Mouse (Mus musculus) megakaryocyte progenitor cell, adult 5-6 weeks (primary cell): ENCODE measurements around the gene Mllt1. TPM values are rescaled to one million over a fixed set of nuclear protein-coding genes. Genes with fewer than 3 reads are reported as not detected.
"Not testable (repeated sequence)": the region's sequence is repeated elsewhere in the genome, so short reads cannot be mapped to it uniquely, and the experiment has no call there.

ENCODE experiments used
- ATAC-seq: replicated peaks from 2 replicates; pipeline ENCODE4 v1.8.0; 2016; ENCODE audit warnings: mild to moderate bottlenecking, moderate TSS enrichment, inconsistent platforms; ENCODE audit not compliant: poor library complexity
- total RNA-seq, 2 experiments: library from RNA; stranded (forward) in 1 of 2; stranded (reverse) in 1 of 2; fragments of 157-497, 149-512 nt in 1 of 2; fragments of 200-1000 nt in 1 of 2; gene quantifications; 2 replicates each; pipeline versions ENCODE4 v1.2.3 to v1.2.4; 2015 to 2017

The Mllt1 gene
- total RNA-seq, 2 experiments from 2014 or later = 15.5 to 18.2 TPM

DNA sequence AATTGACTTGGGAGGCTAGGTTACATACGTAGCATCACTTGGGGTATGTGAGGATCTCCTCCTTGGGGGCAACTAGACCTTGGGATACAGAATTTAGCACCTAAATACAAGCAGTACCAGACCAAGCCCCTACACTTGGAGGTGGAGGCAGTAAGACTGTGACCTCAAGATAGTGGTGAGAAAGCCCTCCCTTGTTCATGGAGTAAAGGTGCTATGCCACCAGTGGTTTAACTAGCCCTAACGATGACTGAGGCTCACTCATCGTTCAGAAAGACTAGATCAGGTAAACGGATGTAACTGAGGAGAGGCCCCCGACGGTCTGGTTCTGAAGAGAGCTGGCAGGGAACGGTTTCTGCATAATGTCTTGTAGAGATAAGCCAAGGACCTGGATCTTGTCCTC lies 1.5 kb upstream of the Mllt1 start:
- no peak for ATAC-seq

DNA sequence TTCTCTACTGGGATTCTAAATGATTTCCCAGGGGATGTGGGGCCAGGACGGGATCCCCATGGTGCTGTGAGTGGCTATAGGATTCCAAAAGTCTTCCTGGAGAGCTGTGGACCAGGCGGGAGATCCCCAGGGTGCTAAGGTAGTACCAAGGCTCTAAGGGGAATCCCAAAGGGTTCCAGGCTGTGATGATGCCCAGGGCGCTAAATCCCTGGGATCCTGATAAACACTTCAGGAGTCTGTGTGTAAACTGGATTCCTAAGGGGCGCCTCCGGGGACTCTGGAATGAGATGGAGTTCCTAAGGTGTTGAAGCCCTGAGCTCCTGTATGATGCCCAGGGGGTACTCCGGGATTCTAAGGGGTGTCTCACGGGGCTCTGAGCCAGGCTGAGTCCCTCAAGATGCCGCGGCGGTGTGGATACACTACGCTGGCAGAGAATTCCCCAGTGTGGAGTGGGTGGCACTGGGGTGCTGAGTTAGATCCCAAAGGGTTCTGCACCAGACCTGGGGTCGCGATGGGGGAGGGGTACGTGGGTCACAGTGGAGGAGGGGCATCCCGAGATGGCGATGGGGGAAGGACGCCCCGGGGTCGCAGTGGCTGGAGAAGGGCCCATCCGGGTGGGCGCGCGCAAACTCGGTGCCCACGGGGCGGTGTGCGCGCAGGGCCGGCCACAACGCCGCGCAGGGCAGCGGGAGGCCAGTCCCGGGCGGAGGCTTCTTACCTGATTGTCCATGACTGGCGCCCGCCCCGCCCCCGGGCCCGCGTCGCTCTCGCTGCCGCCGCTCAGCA lies 477 bp downstream of the Mllt1 start:
- ATAC-seq = peak; percentile 5; the same call in 1 of the 2 replicates

DNA sequence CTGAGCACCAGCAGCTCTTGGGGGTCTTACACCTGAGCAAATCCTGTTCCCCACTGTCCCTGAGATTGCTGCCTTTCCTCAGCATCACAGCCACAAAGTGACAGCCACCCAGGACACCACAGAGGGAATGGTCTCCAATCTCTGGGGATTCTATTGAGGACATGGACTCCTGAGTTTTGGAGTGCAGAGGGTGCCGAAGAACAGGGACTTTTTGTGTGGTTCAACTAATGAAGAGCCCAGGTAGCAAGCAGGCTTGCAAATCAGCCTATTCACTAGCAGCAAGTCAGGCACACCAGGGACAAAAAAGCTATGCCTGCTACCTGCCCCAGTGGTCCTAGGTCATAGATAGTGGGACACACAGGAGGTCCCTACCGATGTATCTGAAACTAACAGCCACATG lies 1.8 kb downstream of the Mllt1 start:
- ATAC-seq = no peak

DNA sequence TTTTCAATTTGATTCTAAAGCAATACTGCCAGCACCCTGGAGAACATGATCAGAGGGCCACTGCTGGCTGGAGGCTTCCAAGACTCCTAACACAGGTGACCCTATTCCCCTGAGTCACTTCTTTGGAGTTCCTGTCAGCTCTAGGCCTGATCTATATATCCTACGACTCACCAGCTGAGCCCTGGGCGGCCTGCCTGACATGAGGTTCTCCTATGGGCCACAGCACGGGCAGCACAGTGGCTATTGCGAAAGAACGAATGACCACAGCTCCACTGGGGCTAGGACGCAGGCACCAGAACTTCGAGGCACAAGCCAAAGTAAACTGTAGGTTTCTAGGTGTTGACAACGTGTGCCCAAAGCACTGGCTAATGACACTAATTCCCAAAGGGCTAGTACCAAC lies 5.2 kb downstream of the Mllt1 start:
- peak; percentile 54 for ATAC-seq

DNA sequence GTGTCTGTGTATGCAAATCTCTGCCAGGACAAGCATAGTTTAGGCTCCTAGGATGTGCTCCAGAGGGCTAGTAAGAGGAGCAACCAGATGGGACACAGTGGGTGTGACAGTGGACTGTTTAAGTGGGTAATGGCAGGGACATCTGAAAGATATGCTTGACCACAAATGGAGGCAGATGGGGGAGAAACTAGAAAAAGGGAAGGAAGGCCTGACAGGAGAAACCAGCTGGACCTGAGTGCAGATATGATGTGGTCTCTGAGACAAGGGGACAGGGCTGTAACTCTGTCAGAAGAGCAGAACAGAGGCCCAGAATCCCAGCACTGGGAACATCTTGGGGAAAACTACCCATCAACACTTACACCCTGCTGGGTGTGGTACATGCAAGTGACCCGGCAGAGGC lies 5.7 kb downstream of the Mllt1 start:
- peak; percentile 63 for ATAC-seq

DNA sequence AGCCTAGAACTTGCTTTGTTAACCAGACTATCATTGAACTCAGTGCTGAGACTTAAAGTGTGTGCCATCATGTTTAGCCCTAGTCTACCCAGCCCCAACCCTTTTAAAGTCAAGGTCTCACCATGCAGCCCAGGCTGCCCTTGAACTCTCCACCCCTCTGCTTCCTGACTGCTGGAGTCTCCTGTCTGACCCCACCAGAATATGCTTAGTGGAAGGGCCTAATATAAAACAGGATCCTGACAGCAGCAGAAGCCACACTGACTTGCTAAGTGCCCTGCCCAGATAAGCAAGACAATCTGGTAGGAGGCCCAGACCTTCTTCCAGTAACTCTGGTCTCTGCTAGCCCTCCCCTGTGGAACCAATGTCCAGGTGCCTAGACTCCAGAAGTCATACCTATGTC lies 6.1 kb downstream of the Mllt1 start:
- peak; percentile 36 for ATAC-seq

DNA sequence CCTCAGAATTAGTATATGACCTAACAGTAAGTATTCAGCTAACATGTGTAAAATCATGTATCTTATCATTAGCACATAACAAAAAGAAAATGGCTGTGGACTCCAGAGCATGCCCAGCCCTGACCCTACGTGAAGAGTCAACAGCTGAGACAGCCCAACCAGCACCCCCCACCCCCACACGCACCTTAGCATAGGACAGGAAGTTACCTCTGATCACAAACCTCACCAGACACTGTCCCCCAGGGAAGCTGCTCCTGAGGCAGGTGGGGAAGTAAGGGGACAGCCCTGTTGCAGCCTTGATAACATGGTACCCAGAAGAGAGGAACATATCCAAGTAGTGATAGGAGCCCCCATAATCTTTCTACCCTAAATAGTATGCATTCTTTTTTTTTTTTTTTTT lies 9.2 kb downstream of the Mllt1 start:
- no peak for ATAC-seq

DNA sequence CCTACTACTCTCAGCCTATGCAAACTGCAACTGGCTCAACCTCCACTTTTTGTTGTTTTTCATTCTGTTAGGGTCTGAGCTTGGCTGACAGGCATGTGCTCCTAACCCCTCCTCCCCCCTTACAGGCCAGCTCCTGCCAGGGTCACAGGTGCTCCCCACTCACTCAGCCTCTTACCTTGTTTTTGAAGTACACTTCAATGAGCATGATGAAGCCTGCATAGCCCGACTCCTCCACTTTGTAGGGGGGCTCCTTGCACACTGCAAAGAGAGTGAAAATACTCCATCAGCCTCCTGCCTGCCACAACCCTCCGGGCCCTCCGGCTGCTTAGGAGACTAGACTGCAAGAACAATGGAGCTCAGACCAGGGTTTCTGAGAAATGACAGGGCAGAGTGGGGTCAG lies 15.5 kb downstream of the Mllt1 start:
- ATAC-seq = no peak

DNA sequence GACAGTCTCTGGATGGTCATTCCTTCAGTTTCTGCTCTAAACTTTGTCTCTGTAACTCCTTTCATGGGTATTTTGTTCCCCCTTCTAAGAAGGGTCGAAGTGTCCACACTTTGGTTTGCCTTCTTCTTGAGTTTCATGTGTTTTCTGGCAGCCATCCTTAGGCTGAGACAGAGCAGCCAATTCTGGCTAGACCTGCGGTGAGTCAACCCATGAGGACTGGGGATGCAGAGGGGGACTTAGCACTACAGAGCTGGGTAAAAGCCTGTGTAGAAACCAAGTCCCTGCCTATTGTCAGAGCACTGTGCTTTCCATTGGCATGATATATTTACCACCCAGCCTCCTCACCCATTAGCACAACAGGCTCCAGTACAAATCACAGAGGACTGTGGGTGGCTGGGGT lies 18.0 kb downstream of the Mllt1 start:
- no peak for ATAC-seq

DNA sequence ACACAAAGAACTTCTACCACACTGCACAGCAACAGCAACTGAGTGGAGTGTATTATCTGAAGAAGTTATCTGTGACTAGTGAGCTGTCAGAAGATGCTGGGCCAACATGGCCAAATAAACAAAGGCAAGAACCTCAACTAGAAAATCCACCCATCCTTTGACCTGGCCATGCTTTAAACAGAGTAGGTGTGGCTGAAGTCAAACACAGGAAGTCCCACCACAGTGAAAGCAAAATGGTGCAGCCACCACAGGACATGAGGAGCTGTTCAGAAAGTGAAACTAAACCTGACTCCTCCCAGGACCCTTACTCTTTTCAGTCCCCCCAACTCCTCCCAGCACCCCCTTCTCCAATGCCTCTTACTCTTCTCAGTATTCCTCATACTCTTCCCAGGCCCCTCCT lies 21.8 kb downstream of the Mllt1 start:
- peak; percentile 49 for ATAC-seq

DNA sequence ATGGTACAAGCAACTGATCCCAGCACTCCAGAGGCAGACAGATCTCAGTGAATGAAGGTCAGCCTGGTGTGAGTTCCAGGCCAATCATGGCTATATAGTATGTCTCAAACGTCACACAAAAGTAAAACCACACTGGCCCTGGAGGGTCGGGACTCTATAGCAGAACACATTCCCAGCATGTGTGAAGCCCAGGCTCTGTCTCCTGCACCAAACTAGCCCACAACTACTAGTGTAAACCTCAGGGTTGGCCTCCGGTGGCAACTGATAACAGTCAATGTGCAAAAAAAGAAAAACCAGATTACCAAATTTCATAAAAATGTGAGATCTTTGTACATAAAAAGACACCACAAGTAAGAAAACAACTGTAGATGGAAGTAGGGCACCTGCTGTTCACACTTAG lies 22.2 kb downstream of the Mllt1 start:
- ATAC-seq = peak; percentile 81

DNA sequence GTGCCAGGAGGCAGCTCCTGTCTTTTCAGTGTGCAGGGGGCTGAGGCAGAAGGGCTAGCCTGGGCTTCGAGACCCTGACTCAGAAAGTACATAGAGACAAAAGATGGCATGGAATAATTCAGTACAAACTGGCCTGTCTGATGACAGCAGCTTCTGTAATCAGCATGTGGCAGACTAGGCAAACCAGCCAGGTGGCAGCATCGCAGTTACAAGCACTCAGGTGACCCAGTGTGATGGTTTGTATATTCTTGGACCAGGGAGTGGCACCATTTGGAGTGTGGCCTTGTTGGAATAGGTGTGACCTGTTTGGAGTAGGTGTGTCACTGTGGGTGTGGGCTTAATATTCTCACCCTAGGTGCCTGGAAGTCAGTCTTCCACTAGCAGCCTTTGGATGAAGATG lies 25.5 kb downstream of the Mllt1 start:
- ATAC-seq = not testable (repeated sequence)

DNA sequence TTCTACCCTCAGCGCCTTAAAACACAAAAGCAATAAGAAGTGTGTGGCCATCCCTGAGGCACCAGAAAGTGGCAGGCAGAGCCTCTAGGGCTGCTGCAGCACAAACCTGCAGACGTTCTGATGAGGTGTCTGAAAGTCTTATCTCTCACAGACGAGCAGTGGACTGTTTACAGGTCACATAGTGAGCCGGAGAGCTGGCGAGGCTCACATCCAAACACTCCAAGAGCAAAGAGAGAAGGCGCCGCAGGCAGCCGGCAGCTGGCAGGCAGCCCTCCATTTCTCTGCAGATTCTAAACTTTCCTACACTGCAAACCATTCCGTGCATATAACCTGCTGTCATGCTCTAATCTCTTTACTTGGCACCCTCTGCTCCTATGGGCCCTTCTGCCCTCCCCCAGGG lies 27.3 kb downstream of the Mllt1 start:
- ATAC-seq = peak; percentile 45

DNA sequence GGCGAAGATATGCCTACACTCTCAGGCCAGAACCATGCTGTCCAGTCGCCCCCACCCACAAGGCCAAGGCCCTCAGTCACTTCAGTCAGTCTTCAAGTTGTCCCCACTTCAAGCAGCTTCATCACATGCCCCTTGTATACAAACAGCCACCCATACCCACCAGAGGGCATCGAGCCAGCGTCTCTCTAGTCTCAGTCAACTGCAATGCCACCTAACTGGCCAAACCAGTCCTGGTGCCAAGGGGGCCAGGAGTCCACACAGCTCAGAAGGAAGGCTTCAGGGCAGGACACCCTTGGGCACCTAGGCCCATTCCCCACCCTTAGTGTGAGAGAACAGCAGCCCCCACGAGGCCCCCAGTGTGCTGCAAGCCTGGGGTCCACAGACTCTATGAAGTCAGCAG lies 28.1 kb downstream of the Mllt1 start:
- no peak for ATAC-seq

DNA sequence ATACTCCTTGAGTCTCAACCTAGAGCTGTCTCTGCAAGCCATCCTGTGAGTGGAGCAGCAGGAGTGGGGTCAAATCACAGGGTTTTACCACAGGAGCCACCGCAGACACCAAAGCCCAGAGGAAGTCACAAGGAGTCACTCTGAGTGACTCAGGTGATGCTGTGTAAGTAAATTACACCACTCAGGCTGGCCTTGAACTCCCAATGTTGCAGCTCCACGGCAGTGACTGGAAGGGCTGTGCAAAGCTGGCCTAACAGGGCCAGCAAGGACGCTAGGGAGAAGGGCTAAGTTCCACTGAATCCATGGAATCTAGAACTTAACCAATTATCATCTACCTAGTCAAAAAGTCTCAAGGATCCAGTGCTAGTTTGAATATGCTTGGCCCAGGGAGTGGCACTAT lies 29.0 kb downstream of the Mllt1 start:
- ATAC-seq = no peak

DNA sequence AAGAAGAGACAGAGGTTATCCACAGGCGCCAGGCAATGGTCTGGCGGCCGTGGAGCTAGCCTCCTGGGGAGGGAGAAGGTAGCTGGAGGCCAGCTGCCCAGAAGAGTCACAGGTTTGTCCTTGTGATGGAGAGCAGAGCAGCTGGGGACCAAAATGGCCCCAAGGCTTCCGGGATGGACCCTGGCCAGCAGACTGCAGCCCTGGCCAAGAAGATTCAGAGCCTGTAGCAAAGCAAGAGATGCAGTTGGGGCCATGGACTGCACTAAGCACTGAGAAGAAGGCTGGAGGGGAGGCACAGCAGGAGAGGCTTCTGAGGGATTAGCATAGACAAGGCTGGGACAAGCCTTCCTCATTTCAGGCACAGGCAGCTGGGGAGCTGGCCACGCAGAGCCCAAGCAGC lies 32.5 kb downstream of the Mllt1 start:
- ATAC-seq = no peak

DNA sequence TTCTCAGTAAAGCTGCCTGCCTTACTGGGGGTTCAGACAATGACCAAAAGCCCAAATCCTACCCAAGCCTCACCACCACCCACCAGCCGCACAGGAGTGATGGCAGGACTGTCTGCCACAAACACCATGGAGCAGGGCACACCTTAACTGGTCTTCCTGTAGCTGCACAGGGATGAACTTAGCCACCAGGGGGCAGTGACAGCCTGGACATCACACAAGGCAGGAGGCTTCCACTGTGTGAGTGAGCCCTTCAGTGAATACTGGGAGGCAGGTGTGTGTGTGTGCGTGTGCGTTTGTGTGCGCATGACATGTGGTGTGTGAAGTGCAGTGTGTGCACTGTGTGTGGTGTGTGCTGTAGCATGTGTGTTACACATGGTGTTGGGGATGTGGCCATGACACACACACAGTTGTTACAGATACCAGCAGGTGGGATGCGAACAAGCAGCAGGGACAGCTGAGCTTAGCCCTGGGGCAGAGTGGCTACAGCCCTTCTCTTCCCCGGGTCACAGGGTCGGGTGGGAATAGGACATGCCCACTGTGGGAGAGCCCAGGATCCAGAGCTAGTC lies 37.5 kb downstream of the Mllt1 start:
- ATAC-seq = peak; percentile 85

DNA sequence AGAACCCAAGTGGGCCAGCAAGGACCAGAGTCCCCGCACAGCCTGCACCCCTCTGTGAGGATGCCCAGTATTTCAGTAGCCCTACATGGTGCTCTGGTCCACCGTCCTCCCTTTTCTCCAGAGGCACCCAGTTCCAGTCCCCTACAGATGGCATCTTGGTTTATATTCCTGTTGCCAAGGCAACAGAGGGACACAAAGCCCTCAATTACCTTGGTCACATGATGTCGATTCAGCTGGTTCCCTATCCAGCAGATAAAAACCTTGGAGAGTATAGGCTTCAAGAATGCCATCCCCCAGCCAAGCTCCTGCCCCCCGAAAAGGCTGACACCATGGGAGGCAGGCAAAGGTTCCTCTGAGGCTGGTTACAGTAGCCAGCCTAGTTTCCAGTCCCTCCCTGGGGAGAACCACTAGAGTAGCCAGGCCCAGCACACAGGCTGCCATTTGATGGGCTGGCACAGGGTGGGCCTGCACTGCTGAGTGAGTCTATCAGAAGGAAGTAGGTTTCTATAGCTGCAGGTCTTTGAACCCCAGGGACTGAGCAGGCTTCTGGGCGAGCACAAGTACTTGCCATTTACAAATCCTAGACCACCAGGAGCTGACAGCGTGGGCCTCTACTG lies 38.6 kb downstream of the Mllt1 start:
- no peak for ATAC-seq

DNA sequence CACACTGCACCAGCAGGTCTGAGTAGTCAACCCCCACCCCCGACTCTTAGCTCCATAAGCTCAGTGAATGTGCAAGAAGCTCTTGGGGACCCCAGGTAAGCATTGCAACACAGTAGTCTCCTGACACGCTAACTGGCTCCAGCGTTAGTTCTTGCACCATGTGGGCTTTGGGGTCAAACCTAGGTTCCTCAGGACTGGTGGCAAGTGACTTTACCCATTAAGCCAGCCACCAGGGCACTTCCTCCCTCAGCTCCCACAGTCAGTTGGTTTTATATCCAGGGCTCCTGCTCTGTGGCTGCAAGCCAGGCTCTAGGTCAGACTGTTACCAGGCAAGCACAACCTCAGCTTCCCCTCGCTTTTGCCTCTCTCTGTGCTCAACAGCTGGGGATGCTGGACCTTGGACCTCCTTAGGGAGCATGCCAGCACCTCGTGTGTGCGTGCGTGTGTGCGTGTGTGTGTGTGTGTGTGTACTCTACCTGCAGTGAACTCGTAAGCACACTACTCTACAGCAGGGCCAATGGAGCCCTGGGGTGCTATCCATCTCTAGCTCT lies 39.8 kb downstream of the Mllt1 start:
- ATAC-seq = peak; percentile 51

DNA sequence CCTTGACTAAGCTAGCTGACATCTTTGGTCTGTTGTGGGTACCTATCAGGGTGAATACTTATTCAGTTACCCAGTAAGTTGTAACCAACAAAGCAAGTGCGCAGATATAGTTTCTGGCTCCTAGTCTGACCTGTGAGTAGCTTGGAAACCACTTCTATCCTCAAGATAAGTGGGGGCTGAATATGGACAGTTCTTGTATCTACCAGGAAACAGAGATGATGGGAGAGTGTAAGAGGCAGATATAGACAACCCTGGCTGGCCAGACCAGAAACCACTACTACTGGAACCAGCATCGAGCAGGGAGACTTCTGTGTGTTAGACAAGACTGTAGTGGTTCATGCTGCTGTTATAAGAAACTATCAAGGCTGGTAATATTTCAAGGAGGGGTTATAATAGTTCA lies 45.2 kb downstream of the Mllt1 start:
- ATAC-seq = peak; percentile 76

DNA sequence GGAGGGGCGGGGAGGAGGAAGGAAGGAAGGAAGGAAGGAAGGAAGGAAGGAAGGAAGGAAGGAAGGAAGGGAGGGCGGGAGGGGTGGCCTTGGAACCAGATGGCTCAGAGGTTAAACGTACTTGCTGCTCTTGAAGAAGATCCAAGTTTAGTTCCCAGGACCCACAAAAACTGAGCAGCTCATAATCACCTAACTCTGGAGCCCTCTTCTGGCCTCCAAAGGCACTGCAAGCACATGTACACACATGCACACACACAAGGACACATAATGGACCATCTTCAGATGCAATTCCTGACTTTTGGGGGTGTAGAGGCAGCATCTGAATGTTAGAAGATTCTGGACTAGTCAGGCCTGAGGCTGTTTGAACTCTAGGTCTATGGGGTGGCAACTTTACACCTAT lies 47.2 kb downstream of the Mllt1 start:
- ATAC-seq = no peak

DNA sequence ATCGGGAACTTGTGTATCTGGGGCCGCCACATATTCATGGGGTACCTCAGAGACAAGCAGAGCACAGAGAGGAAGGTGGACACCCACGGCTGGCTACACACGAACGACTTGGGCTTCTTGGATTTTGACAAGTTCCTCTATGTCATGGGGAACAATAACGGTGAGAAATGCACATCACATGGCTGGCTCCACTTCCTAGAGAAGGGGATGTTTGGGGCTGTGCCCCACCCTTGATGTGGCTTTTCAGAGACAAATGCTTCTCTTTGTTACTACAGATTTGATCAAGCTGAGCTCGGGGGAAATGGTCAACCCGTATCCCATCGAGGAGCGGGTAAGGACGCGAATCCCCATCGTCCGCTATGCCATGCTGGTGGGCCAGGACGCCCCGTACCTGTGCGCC lies 50.4 kb downstream of the Mllt1 start:
- peak; percentile 45 for ATAC-seq
